Mouse (Mus musculus): ENCODE results near the gene Itpkc. TPM values are rescaled to one million over a fixed set of nuclear protein-coding genes. Genes with fewer than 3 reads are reported as not detected.
A peak's percentile ranks its signal among the peaks of the same experiment; 100 is the strongest.

The Itpkc gene
- polyA plus RNA-seq, 1 experiment = 8.3 TPM

DNA sequence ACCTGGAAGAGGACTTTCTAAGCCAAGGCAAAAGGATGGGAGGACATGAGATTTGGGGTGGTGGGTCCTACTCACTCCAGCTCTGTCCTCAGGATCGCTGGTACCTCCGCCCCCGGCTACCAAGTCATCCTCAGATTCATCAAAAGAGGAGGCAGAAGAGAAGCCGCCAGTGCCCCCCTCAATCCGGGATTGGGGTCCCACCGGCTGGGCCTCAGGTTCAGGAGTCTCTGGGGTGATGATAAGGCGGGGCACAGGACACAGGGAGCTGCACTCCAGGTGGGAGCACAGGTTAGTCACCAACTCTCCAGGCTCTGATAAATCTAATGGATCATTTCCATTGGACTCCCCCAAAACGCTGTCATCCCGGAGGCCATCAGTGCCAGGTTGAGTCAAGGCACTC is 1.2 kb downstream of the Itpkc start:
- Histone ChIP-seq H3K4me1 (ENCODE audit: control insufficient read depth, insufficient read depth, low read length) (peaks cover 16% of the 10 kb centered on the region; the same call in 1 of the 2 replicates), H3K4me3 (ENCODE audit: insufficient read depth, low read length) (peak overlapping the region; percentile 64), H3K27ac (ENCODE audit: insufficient read depth, low read length) (no peak overlapping the region)
- TF ChIP-seq POLR2A (IDR thresholded peaks at IDR 0.05; ENCODE audit: low read depth, low read length) (no peak), CTCF (IDR thresholded peaks at IDR 0.05; ENCODE audit: borderline replicate concordance, insufficient read depth, low read length) (no peak)

DNA sequence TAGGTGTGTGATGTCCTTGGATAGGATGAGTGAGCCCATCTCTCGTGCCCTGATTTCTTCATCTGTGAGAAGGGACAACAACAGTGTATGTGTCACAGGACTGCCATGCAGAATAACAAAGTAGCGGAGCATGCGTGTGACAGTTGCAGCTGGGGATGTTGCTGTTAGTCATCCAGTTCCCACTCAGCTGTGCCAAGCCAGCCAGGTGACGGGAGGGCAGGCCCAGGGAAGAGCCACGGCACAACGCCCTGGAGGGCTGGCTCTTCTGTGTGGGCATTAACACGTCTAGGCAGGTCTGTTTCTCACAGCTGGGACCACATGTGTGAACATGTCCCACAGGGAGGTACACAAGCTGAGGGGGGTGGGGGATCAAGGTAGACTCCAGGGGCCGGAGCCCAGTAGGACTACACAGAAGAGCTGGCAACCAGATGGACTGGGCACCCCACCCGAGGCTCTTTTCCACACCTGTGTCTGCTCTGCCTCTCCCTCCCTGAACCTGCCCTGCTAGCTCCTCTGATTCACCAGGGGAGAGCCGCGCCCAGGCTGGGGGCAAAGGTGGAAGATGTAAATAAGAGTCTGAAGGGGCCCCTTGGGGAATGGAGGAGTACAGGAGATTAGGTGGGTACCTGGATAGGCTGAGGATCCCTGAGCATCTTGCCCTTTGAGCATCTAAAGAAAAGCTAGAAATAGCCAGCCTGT is 3.4 kb downstream of the Itpkc start:
- H3K4me3 ChIP-seq (ENCODE audit: insufficient read depth, low read length) = no peak overlapping the region
- no peak overlapping the region for H3K27ac ChIP-seq (ENCODE audit: insufficient read depth, low read length)

DNA sequence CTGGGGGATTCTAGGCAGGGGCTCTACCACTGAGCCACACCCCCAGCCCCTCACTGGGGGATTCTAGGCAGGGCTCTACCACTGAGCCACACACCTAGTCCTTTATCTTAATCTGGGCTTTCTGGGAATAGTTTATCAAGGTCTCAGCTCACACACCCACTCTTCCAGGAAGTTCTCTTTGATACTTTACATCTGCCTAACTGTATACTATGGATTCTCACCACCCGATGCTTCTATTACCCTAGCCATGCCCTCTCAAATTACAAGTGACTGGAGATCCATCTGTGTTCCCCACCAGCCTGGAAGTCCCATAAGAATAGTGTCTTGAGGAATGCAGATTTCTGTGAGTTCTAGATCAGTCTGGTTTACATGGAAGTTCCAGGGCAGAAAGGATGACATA is 5.9 kb downstream of the Itpkc start:
- no peak for TF ChIP-seq POLR2A (IDR thresholded peaks at IDR 0.05; ENCODE audit: low read depth, low read length)
- no peak for TF ChIP-seq CTCF (IDR thresholded peaks at IDR 0.05; ENCODE audit: borderline replicate concordance, insufficient read depth, low read length)
- H3K27ac ChIP-seq (ENCODE audit: insufficient read depth, low read length) = no peak overlapping the region
- peaks cover 16% of the 10 kb centered on the region; the same call in 1 of the 2 replicates for H3K4me1 ChIP-seq (ENCODE audit: control insufficient read depth, insufficient read depth, low read length)
- no peak overlapping the region for H3K4me3 ChIP-seq (ENCODE audit: insufficient read depth, low read length)

More for the DNA sequence above, 3.4 kb downstream of the Itpkc start:
- H3K4me1 ChIP-seq (ENCODE audit: control insufficient read depth, insufficient read depth, low read length) = peaks cover 16% of the 10 kb centered on the region; the same call in 1 of the 2 replicates
- no peak for TF ChIP-seq CTCF (IDR thresholded peaks at IDR 0.05; ENCODE audit: borderline replicate concordance, insufficient read depth, low read length)
- no peak for TF ChIP-seq POLR2A (IDR thresholded peaks at IDR 0.05; ENCODE audit: low read depth, low read length)

DNA sequence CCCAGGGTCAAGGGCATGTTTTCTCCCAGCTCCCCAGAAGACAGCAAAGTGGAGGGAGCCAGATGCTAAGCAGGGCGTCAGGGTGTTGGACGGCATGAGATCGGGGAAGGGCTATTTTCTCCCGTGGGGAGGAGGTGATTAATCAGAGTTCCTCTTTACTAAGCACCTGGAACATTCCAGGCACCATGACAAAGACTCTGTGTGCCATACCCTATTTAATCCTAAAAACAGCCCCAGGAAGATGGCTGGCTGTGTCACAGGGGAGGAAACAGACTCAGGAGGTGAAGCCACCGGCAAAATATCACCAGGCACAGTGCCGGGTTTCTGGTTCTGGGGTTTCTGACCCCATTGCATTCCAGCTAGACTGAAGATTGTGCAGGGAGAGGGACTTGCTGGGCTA is 6.5 kb downstream of the Itpkc start:
- no peak overlapping the region for H3K27ac ChIP-seq (ENCODE audit: insufficient read depth, low read length)
- H3K4me3 ChIP-seq (ENCODE audit: insufficient read depth, low read length) = no peak overlapping the region
- TF ChIP-seq CTCF (IDR thresholded peaks at IDR 0.05; ENCODE audit: borderline replicate concordance, insufficient read depth, low read length) (no peak), POLR2A (IDR thresholded peaks at IDR 0.05; ENCODE audit: low read depth, low read length) (no peak)
- peaks cover 15% of the 10 kb centered on the region; the same call in 1 of the 2 replicates for H3K4me1 ChIP-seq (ENCODE audit: control insufficient read depth, insufficient read depth, low read length)

DNA sequence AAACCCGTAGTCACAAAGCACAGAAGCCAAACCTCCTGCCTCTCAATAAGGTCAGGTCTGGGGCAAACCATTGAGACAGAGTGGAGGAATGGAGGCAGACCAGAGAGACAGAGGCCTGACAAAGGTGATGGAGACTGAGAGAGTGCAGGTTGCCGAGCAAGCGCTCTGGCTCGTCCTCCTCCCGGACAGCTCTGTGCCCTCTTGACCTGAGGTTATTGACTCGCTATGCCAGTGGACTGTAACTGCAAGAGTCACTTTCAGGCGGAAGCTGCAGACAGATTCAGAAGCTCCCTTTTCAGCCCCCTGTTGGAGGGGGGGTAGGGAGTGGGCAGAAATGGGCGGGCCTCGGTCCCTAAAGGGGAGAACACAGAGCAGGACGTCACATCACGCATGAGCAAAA is 8.5 kb downstream of the Itpkc start:
- no peak overlapping the region for H3K27ac ChIP-seq (ENCODE audit: insufficient read depth, low read length)
- H3K4me1 ChIP-seq (ENCODE audit: control insufficient read depth, insufficient read depth, low read length) = 0 out of 2 replicates have a peak, but pooled peaks cover 7% of the 10 kb centered on the region
- TF ChIP-seq CTCF (IDR thresholded peaks at IDR 0.05; ENCODE audit: borderline replicate concordance, insufficient read depth, low read length) (no peak), POLR2A (IDR thresholded peaks at IDR 0.05; ENCODE audit: low read depth, low read length) (no peak)
- H3K4me3 ChIP-seq (ENCODE audit: insufficient read depth, low read length) = no peak overlapping the region

DNA sequence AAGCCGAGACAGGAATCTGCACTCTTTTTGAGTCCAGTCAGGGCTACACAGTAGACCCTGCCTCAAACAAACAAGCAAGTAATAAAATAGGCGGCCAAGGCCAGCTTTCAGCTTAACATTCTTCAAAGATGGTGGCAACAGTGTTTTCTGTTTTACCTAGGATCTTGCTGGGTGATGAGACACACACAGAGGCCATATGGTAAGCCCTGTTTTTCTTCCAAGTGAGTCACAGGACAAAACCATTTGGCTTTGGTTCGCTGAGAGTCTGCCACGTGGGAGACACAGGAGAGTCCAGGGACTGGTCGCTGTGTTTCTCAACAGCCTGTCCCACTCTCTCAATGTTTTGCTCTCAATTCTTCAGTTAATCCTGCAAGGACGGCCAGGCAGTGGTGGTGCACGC is 9.9 kb downstream of the Itpkc start:
- Histone ChIP-seq H3K4me1 (ENCODE audit: control insufficient read depth, insufficient read depth, low read length) (no peaks in the 10 kb centered on the region), H3K4me3 (ENCODE audit: insufficient read depth, low read length) (no peak overlapping the region), H3K27ac (ENCODE audit: insufficient read depth, low read length) (peak overlapping the region; percentile 70)
- TF ChIP-seq POLR2A (IDR thresholded peaks at IDR 0.05; ENCODE audit: low read depth, low read length) = no peak
- TF ChIP-seq CTCF (IDR thresholded peaks at IDR 0.05; ENCODE audit: borderline replicate concordance, insufficient read depth, low read length) = no peak

DNA sequence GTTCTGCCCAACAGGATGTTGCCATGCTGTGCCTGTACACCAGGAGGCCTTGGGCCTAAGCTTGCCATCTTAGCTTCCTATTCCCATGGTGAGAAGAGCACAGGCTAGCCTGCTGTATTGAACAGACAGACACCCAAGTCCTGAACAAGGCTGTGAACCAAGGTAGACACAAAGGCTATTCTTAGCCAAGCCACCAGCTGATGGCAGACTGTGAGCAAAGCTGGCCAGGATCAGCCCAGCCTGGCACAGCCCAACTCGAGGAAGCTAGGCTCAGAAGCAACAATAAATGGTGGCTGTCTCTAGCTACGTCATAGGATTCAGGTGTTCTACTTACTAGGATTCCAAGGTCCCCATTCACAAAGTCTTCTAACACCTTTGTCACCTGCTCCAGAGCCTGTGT is 15.8 kb downstream of the Itpkc start:
- TF ChIP-seq CTCF (IDR thresholded peaks at IDR 0.05; ENCODE audit: borderline replicate concordance, insufficient read depth, low read length) = no peak
- TF ChIP-seq POLR2A (IDR thresholded peaks at IDR 0.05; ENCODE audit: low read depth, low read length) = no peak
- Histone ChIP-seq H3K4me1 (ENCODE audit: control insufficient read depth, insufficient read depth, low read length) (no peaks in the 10 kb centered on the region), H3K4me3 (ENCODE audit: insufficient read depth, low read length) (no peak overlapping the region), H3K27ac (ENCODE audit: insufficient read depth, low read length) (no peak overlapping the region)

DNA sequence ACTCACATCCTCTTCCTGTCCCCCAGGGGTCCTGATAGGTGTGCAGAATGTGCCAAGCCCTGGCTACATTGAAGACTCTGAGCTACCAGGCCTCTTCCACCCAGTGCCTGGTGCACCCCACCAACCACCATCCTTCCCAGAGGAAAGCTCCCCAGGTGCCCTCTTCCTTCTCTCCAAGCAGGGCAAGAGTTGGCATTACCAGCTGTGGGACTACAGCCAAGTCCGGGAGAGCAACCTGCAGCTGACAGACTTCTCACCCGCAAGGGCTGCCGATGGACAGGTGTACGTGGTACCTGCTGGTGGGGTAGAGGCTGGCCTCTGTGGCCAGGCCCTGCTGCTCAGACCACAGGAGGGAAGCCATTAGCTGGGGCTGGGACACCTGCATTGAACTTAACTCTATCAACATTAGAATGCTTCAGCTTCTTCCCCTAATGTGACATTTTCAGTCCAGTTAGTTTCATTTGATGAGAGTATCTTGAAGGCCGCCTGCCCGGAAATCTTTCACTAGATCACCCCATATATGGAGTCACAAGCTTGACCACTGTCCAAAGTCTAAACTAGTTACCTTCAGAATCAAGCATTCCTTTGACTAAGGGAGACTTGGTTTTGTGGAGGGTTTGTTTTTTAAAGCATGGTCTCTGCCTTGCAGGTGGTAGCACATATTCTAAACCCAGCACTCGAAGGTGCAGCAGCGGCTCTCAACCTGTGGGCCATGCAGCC is 24.6 kb downstream of the Itpkc start:
- no peak overlapping the region for H3K4me3 ChIP-seq (ENCODE audit: insufficient read depth, low read length)
- no peak for TF ChIP-seq CTCF (IDR thresholded peaks at IDR 0.05; ENCODE audit: borderline replicate concordance, insufficient read depth, low read length)
- TF ChIP-seq POLR2A (IDR thresholded peaks at IDR 0.05; ENCODE audit: low read depth, low read length) = no peak
- H3K4me1 ChIP-seq (ENCODE audit: control insufficient read depth, insufficient read depth, low read length) = no peaks in the 10 kb centered on the region
- H3K27ac ChIP-seq (ENCODE audit: insufficient read depth, low read length) = no peak overlapping the region

DNA sequence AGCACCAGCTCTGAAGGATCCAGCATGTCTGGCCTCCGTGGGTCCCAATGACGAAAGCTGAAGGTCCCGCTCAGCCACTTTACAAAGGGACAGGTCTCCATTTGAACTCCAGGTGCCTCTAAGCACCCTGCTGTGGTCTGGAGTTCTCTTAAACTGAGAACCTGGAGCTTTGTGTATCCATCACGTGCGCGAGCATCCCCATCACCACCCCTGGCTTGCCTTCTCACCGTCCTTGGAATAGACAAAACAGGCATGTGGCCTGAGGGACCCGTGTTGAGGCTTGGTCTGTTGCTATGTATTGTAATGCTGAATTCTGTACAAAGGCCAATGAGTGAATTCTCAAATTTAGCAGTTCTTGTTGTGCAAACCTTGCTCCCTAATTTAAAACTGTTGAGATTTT is 29.7 kb downstream of the Itpkc start:
- H3K4me3 ChIP-seq (ENCODE audit: insufficient read depth, low read length) = no peak overlapping the region
- TF ChIP-seq POLR2A (IDR thresholded peaks at IDR 0.05; ENCODE audit: low read depth, low read length) = no peak
- H3K4me1 ChIP-seq (ENCODE audit: control insufficient read depth, insufficient read depth, low read length) = peaks cover 9% of the 10 kb centered on the region
- H3K27ac ChIP-seq (ENCODE audit: insufficient read depth, low read length) = peak overlapping the region; percentile 95

DNA sequence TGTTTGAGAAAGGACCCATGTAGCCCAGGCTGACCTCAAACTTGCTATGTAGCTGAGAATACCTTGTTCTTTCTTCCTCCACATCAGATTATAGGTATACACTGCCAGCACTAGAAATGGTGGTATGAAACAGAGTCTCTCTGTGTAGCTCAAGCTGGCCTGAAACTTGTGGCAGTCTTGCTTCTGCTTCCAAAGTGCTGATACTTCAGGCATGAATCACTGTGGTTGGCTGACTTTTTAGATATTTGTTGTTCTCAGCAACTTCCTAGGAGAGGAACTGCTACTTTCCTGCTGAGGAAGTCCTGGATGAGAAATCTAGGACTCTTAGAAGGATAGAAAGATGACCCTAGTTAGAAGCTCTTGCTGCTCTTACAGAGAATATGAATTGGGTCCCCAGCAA is 30.1 kb downstream of the Itpkc start:
- H3K27ac ChIP-seq (ENCODE audit: insufficient read depth, low read length) = peak overlapping the region; percentile 95
- H3K4me3 ChIP-seq (ENCODE audit: insufficient read depth, low read length) = no peak overlapping the region
- no peak for TF ChIP-seq CTCF (IDR thresholded peaks at IDR 0.05; ENCODE audit: borderline replicate concordance, insufficient read depth, low read length)
- peak; percentile 42 for TF ChIP-seq POLR2A (IDR thresholded peaks at IDR 0.05; ENCODE audit: low read depth, low read length)
- H3K4me1 ChIP-seq (ENCODE audit: control insufficient read depth, insufficient read depth, low read length) = peaks cover 13% of the 10 kb centered on the region

All from embryonic fibroblast, embryonic 13.5 days (primary cell).